Mouse (Mus musculus) right cerebral cortex, postnatal 36 days (tissue): ENCODE measurements around the gene Olfr1195.
"Not testable (repeated sequence)": the region's sequence is repeated elsewhere in the genome, so short reads cannot be mapped to it uniquely, and the experiment has no call there.

Experiments used
- DNase-seq, 2 experiments: peaks; one replicate each; pipeline ENCODE4 v3.0.0; 2022; ENCODE audit warnings: low spot score in 2 of 2, mixed read lengths in 1 of 2

Olfr1195 gene

GRCm38 (mm10) chr2:88689087-88689486 lies at the start of gene Olfr1195:
Gene Olfr1195 (minus strand): TSS chr2:88689187.
- no peak for DNase-seq

- no peak for DNase-seq
Measured at GRCm38 (mm10) chr2:88732266-88732665, 43.3 kb upstream of the Olfr1195 start, which contains the start of gene Olfr1197. Gene Olfr1197 (minus strand): TSS chr2:88732366.

GRCm38 (mm10) chr2:88704497-88704896 lies 15.5 kb upstream of the Olfr1195 start, which contains the start of gene Olfr1196:
Gene Olfr1196 (minus strand): TSS chr2:88704597.
- no peak for DNase-seq

GRCm38 (mm10) chr2:88675328-88675727 lies 13.7 kb downstream of the Olfr1195 start, which contains the start of gene Olfr1193:
Gene Olfr1193 (plus strand): TSS chr2:88675628.
- not testable (repeated sequence) for DNase-seq

- no peak for DNase-seq
Measured at GRCm38 (mm10) chr2:88648209-88648608, 40.8 kb downstream of the Olfr1195 start, which contains the start of gene Olfr1192-ps1. Gene Olfr1192-ps1 (plus strand): TSS chr2:88648509.

- DNase-seq: not testable (repeated sequence)
Measured at GRCm38 (mm10) chr2:88640242-88640641, 48.7 kb downstream of the Olfr1195 start, which contains the start of gene Olfr1191-ps1. Gene Olfr1191-ps1 (plus strand): TSS chr2:88640542.
